Mouse (Mus musculus) myocyte (in vitro differentiated cells): Measurements from ENCODE around the gene Gm17387.

Experiments used
- CEBPB ChIP-seq: IDR thresholded peaks from 2 replicates; pipeline ENCODE4 v1.6.1; 2011; ENCODE audit warnings: mild to moderate bottlenecking, moderate library complexity; ENCODE audit not compliant: poor library complexity, insufficient read depth, severe bottlenecking
- E2F4 ChIP-seq: IDR thresholded peaks from one replicate; pipeline ENCODE4 v1.6.1; 2011; ENCODE audit warnings: mild to moderate bottlenecking, control low read depth, moderate library complexity; ENCODE audit not compliant: insufficient read depth
- MAX ChIP-seq: IDR thresholded peaks from one replicate; pipeline ENCODE4 v1.6.1; 2011; ENCODE audit warnings: low read depth, mild to moderate bottlenecking, control low read depth
- MYOD1 ChIP-seq, 3 experiments: IDR thresholded peaks; one replicate each; pipeline ENCODE4 v1.6.1; 2011; ENCODE audit warnings: control low read depth in 2 of 3, low read depth in 2 of 3, mild to moderate bottlenecking in 2 of 3, moderate library complexity in 1 of 3; ENCODE audit not compliant: insufficient read length in 2 of 3, control insufficient read depth in 1 of 3
- MYOG ChIP-seq, 3 experiments: IDR thresholded peaks; one replicate each; pipeline ENCODE4 v1.6.1; 2011; ENCODE audit warnings: control low read depth in 2 of 3, low read depth in 2 of 3, mild to moderate bottlenecking in 2 of 3; ENCODE audit not compliant: insufficient read length in 2 of 3, control insufficient read depth in 1 of 3, insufficient read depth in 1 of 3
- POLR2A ChIP-seq: IDR thresholded peaks from one replicate; pipeline ENCODE4 v1.6.1; 2011; ENCODE audit warnings: low read depth, mild to moderate bottlenecking, control low read depth, moderate library complexity; ENCODE audit not compliant: insufficient read length
- POLR2AphosphoS2 ChIP-seq: IDR thresholded peaks from one replicate; pipeline ENCODE4 v1.6.1; 2011; ENCODE audit warnings: low read depth, control low read depth; ENCODE audit not compliant: insufficient read length
- REST ChIP-seq: IDR thresholded peaks from one replicate; pipeline ENCODE4 v1.6.1; 2011; ENCODE audit warnings: mild to moderate bottlenecking, control low read depth, moderate library complexity; ENCODE audit not compliant: insufficient read depth, insufficient read length
- SRF ChIP-seq: IDR thresholded peaks from one replicate; pipeline ENCODE4 v1.6.1; 2011; ENCODE audit warnings: low read depth; ENCODE audit not compliant: control insufficient read depth, insufficient read length
- TCF12 ChIP-seq: IDR thresholded peaks from one replicate; pipeline ENCODE4 v1.6.1; 2011; ENCODE audit warnings: mild to moderate bottlenecking, control low read depth; ENCODE audit not compliant: poor library complexity, insufficient read depth, severe bottlenecking
- TCF3 ChIP-seq: IDR thresholded peaks from one replicate; pipeline ENCODE4 v1.6.1; 2011; ENCODE audit warnings: low read depth, control low read depth; ENCODE audit not compliant: insufficient read length
- USF1 ChIP-seq: IDR thresholded peaks from one replicate; pipeline ENCODE4 v1.6.1; 2011; ENCODE audit warnings: low read depth, mild to moderate bottlenecking, control low read depth, moderate library complexity

- no peak for TF ChIP-seq CEBPB
- no peak for TF ChIP-seq REST
- TF ChIP-seq MAX, result no peak
- no peak for TF ChIP-seq POLR2A
- TF ChIP-seq MYOG (IDR thresholded peaks at IDR 0.05; ENCODE audit: control insufficient read depth in 1 of 3, insufficient read depth in 1 of 3, insufficient read length in 2 of 3, low read depth in 2 of 3), result no peak
- no peak for TF ChIP-seq MYOD1 (IDR thresholded peaks at IDR 0.05; ENCODE audit: control insufficient read depth in 1 of 3, insufficient read length in 2 of 3, low read depth in 2 of 3)
- no peak for TF ChIP-seq TCF12
- no peak for TF ChIP-seq TCF3
- no peak for TF ChIP-seq USF1
- TF ChIP-seq POLR2AphosphoS2, result no peak
- TF ChIP-seq E2F4, result no peak
- no peak for TF ChIP-seq SRF
Observed at GRCm38 (mm10) chr7:141040867-141041606, 12.1 kb downstream of the Gm17387 start.
